Mouse (Mus musculus): Measurements from ENCODE around the gene Mgst3. TPM values are rescaled to one million over a fixed set of nuclear protein-coding genes. Genes with fewer than 3 reads are reported as not detected.

Mgst3 gene
- polyA plus RNA-seq, 3 experiments from 2014 or later = 1.3 to 4.7 (median 1.8) TPM

DNA sequence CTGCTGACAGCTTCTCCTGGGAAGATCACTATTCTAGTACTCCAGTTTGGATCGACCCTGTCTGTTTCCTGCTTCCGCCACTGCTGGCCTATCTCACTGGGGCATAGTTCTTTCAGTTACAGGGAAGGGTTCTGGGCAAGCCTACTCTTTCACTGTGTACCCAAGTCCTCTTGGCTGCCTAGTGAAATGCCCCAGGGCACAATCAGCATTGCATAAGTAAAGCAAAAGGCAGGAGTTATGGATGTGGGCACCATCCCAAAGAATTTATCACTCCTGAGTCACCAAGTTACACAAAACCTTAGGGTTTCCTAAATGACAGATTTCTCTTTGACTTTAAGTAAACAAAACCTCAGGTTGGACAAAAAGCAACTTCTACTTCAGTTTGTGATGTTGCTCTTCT is 6.3 kb downstream of the Mgst3 start:
- no peak for ATAC-seq

- ATAC-seq = no peak
These were observed 7.2 kb downstream of the Mgst3 start for GRCm38 (mm10) chr1:167386466-167386865.

GRCm38 (mm10) chr1:167385636-167386035 is 8.0 kb downstream of the Mgst3 start:
- ATAC-seq = no peak

- ATAC-seq = no peak
These were observed 8.4 kb downstream of the Mgst3 start for GRCm38 (mm10) chr1:167385211-167385610.

- no peak for ATAC-seq
These were observed 9.5 kb downstream of the Mgst3 start for GRCm38 (mm10) chr1:167384156-167384555.

- ATAC-seq = no peak
These were observed 10.5 kb downstream of the Mgst3 start for GRCm38 (mm10) chr1:167383178-167383577.

DNA sequence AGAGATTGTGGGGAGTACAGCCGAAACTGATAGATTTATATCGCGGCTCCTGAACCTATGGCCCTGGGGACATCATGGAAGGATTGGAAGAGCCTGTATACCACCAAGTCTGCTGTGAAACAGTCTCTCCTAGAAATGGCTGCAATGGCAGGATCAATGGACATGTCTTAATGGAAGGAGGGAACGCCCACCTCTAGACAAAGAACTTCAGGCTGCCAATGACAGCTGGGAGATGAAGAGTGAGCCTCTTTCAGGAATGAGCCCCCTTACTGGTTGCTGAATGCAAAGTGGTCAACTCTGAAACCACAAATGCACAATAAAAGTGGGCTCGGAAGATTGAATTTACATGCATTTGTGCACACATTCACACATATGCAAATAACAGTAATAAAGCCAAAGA is 10.9 kb downstream of the Mgst3 start:
- ATAC-seq = no peak

DNA sequence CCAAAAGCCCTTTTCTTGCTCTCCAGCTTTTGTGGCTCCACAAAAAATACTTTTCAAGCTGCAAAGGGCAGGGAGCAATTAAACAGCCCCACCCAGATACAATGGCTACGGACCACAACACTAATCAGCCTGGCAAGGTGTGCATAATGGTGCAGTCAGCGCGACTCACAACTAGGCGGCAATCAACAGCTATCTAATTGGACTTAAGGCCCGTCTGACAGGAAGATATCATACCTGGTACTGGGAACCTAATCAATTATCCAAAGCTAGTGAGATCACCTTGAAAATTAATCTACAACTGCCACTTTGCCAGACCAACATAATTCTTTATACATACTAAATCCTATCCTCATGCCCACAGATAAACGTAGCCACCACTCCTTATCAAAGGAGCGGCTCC is 11.3 kb downstream of the Mgst3 start:
- ATAC-seq = no peak

- ATAC-seq = no peak
These were observed 12.3 kb downstream of the Mgst3 start for GRCm38 (mm10) chr1:167381050-167382015.

GRCm38 (mm10) chr1:167380223-167380622 is 13.4 kb downstream of the Mgst3 start:
- ATAC-seq = no peak

DNA sequence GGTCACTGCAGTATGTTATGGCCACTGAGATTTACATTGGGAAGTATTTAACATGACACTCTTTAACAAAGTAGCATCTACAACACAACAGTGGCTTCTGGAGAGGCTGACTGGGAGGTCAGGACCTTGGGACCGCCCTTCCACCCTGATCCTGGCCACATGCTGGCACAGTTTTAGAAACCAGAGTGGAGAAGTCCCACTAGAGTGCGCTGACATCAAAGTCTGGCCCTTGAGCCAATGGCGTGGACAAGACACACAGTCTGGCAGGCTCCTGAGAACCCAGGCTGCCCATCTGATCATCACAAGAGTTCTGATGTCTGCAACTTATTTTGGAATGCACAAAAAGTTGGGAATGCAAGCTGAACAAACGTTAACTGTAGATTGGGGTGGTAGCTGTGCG is 13.9 kb downstream of the Mgst3 start:
- ATAC-seq = no peak

- ATAC-seq = no peak
These were observed 15.6 kb downstream of the Mgst3 start for GRCm38 (mm10) chr1:167378019-167378418.

DNA sequence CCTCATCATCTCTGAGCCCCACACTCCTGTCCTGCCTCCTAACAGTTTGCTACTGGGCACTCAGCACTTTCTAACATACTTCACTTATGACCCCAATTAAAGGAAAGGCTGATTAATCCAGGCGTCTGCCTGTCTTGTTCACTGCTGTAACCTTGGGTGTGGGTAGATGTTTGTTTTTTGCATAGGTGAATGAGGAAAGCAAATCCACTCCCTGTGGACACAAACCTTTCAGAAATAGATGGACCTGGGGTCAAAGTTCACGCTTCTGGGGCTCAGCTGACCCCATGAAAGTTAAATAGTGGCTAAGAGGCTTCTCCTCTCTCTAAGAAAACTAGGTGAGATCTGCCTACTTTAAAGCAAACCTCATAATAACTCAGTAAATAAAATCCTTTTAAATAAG is 18.7 kb downstream of the Mgst3 start:
- no peak for ATAC-seq

DNA sequence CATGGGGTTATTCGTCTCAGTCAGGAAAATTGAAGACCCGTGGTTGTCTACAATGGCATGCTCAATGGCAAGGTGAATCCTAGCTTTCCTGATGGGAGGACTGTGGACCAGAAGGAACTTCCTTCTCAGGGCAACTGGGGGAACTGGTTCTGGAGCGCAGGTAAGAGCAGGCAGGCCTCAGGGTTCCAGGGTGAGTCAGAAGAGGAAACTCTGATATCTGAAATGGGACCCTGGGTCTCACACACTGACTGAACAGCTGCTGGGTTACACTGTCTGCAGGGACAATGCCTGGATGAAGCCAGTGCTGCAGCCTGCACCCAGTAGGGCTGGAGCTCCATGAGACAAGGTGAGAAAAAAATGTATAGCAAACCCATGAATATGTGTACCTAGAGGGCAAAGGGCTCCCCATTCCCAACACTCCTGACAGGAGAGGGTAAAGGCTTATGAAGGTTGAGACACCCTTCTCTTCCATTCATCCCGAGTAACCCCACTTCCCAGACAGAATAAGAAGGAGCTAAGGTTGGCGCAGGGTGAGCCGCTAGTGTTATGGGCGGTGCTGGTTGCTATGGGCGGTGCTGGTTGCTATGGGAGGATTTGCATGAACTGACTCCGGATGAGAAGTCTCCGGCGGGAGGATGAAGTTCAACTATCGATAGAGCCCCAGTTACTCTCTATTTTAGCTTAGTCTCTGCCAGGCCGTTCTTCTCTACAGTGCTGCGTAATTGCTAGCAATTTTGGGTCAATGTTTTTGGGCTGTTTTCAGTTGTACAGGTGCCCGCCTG is 19.4 kb downstream of the Mgst3 start:
- peak; percentile 60 for ATAC-seq

DNA sequence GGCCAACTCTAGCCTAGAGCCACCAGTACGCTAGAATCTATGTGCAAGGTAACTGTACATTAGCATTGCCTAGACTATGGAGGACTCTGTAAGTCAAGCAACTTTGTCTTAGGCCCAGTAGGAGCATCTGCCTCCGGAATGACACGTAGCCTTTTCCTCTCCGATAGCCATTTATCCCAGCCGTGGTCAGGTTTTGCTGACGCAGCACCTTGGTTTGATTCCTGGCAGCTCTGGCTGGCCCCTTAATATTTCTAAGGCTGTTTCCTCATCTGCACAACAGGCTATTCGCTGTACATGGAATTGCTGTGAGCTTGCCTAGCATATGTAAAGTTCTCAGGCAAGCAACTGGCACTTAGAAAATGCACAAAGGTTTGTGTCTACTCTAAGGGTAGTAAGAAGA is 20.9 kb downstream of the Mgst3 start:
- no peak for ATAC-seq

- peak; percentile 94 for ATAC-seq
These were observed 23.7 kb downstream of the Mgst3 start for GRCm38 (mm10) chr1:167369905-167370304.

DNA sequence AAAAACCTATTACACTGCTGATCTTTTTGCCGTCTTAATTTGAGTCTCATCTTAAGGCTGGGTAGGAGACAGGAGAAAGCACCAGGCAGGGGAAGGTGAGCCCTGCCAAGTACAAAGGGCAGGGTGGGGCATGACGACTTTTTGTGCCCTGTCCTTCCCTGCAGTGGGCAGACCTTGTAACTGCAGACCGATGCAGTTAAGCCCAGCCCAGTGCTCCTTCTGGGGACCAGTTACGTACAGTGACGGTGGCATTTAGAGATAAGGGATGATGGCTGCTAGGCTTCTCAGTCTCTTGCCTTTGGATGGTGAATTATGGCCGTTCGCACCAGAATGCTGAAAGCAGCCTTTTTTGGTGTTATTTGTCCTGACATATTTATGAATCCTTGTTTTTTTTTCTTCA is 25.1 kb downstream of the Mgst3 start:
- ATAC-seq = no peak

DNA sequence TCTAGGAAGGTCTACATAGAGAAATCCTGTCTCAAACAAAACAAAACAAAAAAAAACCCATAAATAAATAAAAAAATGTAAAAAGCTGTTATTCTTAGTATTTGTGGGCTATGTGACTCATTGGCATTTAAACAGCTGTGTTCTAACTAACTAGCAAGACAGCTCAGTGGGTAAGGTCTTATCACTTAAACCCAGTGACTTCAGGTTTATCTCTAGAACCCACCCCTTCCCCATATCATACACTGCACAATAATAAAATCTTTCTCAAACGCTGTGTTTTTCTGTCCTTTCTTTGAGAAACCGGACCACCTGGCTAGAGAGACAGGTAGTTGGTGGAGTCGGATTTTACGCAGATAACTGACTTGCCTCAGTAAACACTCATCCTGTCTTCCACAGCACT is 25.6 kb downstream of the Mgst3 start:
- ATAC-seq = no peak

- ATAC-seq = no peak
These were observed 27.0 kb downstream of the Mgst3 start for GRCm38 (mm10) chr1:167366621-167367020.

DNA sequence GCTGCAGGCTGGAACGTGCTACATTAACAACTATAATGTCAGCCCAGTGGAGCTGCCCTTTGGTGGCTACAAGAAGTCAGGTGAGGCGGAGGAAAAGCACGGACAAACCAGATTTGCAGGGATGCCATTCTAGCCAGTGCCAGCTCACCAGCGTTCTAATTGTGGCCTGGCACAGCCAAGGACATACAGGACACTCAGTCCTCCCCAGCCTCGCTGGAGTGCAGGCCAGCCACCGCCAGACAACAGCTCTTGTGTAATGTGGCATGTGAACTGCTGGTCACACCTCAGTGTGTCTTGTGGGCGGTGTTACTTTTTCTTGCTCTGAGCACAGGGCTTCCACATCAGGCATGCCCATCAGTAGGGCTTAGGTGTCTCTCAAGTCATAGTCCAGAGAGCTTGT is 27.8 kb downstream of the Mgst3 start:
- no peak for ATAC-seq

DNA sequence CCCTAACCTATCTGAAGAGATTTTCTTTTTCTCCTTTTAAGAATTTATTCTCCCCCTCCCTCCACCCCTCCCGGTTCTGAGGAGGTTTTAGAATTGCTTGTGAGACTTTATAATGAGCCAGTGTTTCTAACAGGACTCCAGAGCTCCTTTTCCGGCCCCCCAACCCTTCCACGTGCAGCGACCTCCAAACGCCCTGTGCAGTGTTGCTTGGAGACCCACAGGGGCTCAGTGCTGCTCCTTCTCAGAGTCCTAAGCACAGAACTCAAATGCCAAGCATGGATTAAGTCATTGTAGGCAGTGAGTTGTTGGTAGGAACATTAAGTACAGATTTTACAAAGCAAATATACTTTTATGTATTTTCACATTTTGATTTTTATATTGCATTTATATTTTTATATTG is 30.3 kb downstream of the Mgst3 start:
- ATAC-seq = no peak

GRCm38 (mm10) chr1:167362819-167363218 is 30.8 kb downstream of the Mgst3 start:
- no peak for ATAC-seq

- ATAC-seq = no peak
These were observed 33.4 kb downstream of the Mgst3 start for GRCm38 (mm10) chr1:167360268-167360667.

- no peak for ATAC-seq
These were observed 34.9 kb downstream of the Mgst3 start for GRCm38 (mm10) chr1:167358731-167359130.
